Mouse (Mus musculus): ENCODE results near the gene Slit3. TPM values are rescaled to one million over a fixed set of nuclear protein-coding genes. Genes with fewer than 3 reads are reported as not detected.

Slit3 gene
- polyA plus RNA-seq, 1 experiment from 2014 or later = 11.1 TPM

GRCm38 (mm10) chr11:35687316-35687715, 566.3 kb downstream of the Slit3 start:
- no peak for ATAC-seq (ENCODE audit: low FRiP score)
- WGBS = 88% methylated on average over 6 of the region's 6 CpGs
- H3K4me3 ChIP-seq (ENCODE audit: low read depth, low read length) = no peak overlapping the region

DNA sequence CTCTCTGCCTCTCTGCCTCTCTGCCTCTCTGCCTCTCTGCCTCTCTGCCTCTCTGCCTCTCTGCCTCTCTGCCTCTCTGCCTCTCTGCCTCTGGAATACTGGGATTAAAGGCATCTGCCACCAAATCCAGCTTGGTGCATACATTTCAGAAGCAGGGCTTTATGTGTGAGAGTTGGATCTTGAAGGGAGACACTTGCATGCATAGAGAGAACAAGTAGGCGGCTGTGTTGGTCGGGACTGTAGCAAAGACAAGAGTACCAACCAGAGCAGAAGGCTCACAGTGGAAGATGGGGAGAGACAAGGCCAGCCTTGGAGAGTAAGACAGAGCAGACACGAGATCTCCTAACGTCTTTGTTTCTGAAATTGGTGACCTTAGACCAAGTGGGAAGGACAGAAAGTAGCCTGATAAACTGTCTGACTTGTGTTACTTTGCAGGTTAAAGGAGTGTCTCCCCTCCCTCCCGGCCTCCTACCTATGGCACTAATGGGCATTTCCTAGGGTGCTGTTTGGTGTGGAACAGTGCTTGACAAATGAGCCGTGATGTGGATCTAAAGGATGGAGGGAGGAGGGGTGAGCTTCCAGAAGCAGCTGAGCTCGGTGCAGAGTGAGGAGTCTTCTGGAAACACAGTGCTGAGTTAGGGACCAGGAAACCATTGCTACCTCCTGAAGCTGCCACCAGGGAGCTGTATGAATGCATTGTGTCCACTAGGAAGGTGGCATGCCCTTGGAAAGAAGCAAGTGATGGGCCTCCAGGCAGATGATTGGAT, 569.7 kb downstream of the Slit3 start:
- Histone ChIP-seq H3K4me1 (ENCODE audit: control insufficient read depth, insufficient read depth, low read length) (no peaks in the 10 kb centered on the region), H3K9me3 (ENCODE audit: control insufficient read depth, low read length) (no peaks in the 10 kb centered on the region), H3K4me3 (ENCODE audit: low read depth, low read length) (no peak overlapping the region), H3K27ac (ENCODE audit: low read depth, low read length) (no peak overlapping the region), H3K9ac (ENCODE audit: low read length) (no peak overlapping the region), H3K4me2 (no peak overlapping the region), H3K36me3 (ENCODE audit: control insufficient read depth, insufficient read depth, low read length) (no peaks in the 10 kb centered on the region), H3K27me3 (ENCODE audit: control insufficient read depth, insufficient read depth, low read length) (no peaks in the 10 kb centered on the region)
- no peak for ATAC-seq (ENCODE audit: low FRiP score)
- 71% methylated on average over 7 of the region's 7 CpGs for WGBS
- DNase-seq (ENCODE audit: low spot score, missing footprints) = peak; percentile 41

More at GRCm38 (mm10) chr11:35687316-35687715, 566.3 kb downstream of the Slit3 start:
- Histone ChIP-seq H3K4me2 (no peak overlapping the region), H3K9me3 (ENCODE audit: control insufficient read depth, low read length) (no peaks in the 10 kb centered on the region), H3K9ac (ENCODE audit: low read length) (no peak overlapping the region), H3K36me3 (ENCODE audit: control insufficient read depth, insufficient read depth, low read length) (no peaks in the 10 kb centered on the region), H3K27ac (ENCODE audit: low read depth, low read length) (no peak overlapping the region), H3K27me3 (ENCODE audit: control insufficient read depth, insufficient read depth, low read length) (no peaks in the 10 kb centered on the region), H3K4me1 (ENCODE audit: control insufficient read depth, insufficient read depth, low read length) (no peaks in the 10 kb centered on the region)
- peak; percentile 59 for DNase-seq (ENCODE audit: low spot score, missing footprints)

DNA sequence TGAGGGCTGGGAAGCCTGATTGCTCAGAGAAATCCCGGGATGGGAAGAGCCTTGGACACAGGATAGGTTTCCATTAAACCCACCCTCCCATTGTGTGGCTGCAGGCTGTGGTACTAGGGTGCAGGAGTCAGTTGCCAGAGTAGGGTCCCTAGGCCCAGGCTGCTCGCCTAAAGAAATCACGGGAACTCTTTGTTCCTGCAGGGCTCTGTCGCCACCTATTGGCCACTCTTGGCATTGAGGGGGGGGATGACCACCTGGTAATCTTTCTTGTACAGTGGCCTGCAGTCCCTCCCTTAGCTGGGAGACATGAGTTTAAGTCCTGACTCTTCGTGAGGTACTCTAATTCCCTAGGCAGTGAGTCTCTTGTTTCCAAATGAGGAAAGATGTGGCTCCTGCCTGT, 572.1 kb downstream of the Slit3 start:
- Histone ChIP-seq H3K27ac (ENCODE audit: low read depth, low read length) (no peak overlapping the region), H3K9ac (ENCODE audit: low read length) (no peak overlapping the region), H3K27me3 (ENCODE audit: control insufficient read depth, insufficient read depth, low read length) (no peaks in the 10 kb centered on the region), H3K36me3 (ENCODE audit: control insufficient read depth, insufficient read depth, low read length) (no peaks in the 10 kb centered on the region), H3K4me2 (no peak overlapping the region), H3K9me3 (ENCODE audit: control insufficient read depth, low read length) (no peaks in the 10 kb centered on the region), H3K4me1 (ENCODE audit: control insufficient read depth, insufficient read depth, low read length) (no peaks in the 10 kb centered on the region), H3K4me3 (ENCODE audit: low read depth, low read length) (no peak overlapping the region)
- ATAC-seq (ENCODE audit: low FRiP score) (peak; percentile 76), DNase-seq (ENCODE audit: low spot score, missing footprints) (peak; percentile 98)
- WGBS = 13% methylated on average over 5 of the region's 5 CpGs

DNA sequence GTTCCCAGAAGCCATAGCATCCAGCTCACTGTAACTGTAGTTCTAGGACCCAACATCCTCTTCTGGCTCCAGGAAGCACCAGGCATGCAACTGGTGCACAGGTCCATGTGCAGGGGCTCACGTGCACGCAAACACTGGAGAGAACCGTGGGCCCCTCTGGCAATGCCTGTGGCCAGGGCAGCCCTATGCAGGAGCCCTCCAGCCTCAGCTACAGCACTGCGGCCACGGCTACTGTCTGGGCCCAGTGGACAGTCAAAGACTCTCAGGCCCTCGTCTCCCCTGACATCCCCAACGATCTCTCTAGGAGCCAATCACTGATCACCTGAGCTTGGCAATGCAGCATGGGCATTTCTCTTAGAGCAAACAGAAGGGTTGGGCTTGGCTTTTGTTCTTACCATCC, 572.6 kb downstream of the Slit3 start:
- no peaks in the 10 kb centered on the region for H3K27me3 ChIP-seq (ENCODE audit: control insufficient read depth, insufficient read depth, low read length)
- DNase-seq (ENCODE audit: low spot score, missing footprints) = no peak
- H3K4me2 ChIP-seq = no peak overlapping the region
- H3K27ac ChIP-seq (ENCODE audit: low read depth, low read length) = no peak overlapping the region
- H3K4me3 ChIP-seq (ENCODE audit: low read depth, low read length) = no peak overlapping the region
- 85% methylated on average over 7 of the region's 7 CpGs for WGBS
- ATAC-seq (ENCODE audit: low FRiP score) = no peak
- no peak overlapping the region for H3K9ac ChIP-seq (ENCODE audit: low read length)
- no peaks in the 10 kb centered on the region for H3K9me3 ChIP-seq (ENCODE audit: control insufficient read depth, low read length)
- no peaks in the 10 kb centered on the region for H3K36me3 ChIP-seq (ENCODE audit: control insufficient read depth, insufficient read depth, low read length)
- H3K4me1 ChIP-seq (ENCODE audit: control insufficient read depth, insufficient read depth, low read length) = no peaks in the 10 kb centered on the region

GRCm38 (mm10) chr11:35697476-35697875, 576.5 kb downstream of the Slit3 start:
- Histone ChIP-seq H3K27ac (ENCODE audit: low read depth, low read length) (no peak overlapping the region), H3K4me2 (no peak overlapping the region), H3K4me1 (ENCODE audit: control insufficient read depth, insufficient read depth, low read length) (no peaks in the 10 kb centered on the region), H3K9me3 (ENCODE audit: control insufficient read depth, low read length) (no peaks in the 10 kb centered on the region), H3K36me3 (ENCODE audit: control insufficient read depth, insufficient read depth, low read length) (no peaks in the 10 kb centered on the region), H3K4me3 (ENCODE audit: low read depth, low read length) (no peak overlapping the region), H3K9ac (ENCODE audit: low read length) (no peak overlapping the region), H3K27me3 (ENCODE audit: control insufficient read depth, insufficient read depth, low read length) (no peaks in the 10 kb centered on the region)
- ATAC-seq (ENCODE audit: low FRiP score) (no peak), DNase-seq (ENCODE audit: low spot score, missing footprints) (no peak)
- 91% methylated on average over 7 of the region's 7 CpGs for WGBS

DNA sequence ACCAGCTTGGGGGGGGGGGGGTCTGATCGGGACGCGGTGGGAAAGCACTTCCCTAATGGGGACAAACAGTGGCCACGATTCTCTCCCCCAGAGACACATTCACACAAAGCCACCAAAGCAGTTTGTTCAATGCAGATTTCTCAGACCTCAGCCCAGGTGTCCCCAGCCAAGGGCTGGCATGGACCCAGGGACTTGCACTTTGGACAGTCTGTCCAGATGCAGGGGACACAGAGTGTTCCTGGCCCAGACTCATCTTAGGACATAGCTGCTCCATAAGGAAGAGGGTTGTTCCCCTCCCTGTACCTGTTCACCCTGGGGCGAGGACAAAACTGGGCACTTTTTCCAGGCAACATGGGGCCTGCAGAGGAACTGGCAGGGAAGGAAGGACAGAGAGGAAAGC, 577.9 kb downstream of the Slit3 start:
- Histone ChIP-seq H3K4me2 (no peak overlapping the region), H3K9ac (ENCODE audit: low read length) (no peak overlapping the region), H3K36me3 (ENCODE audit: control insufficient read depth, insufficient read depth, low read length) (no peaks in the 10 kb centered on the region; the same call in 1 of the 2 replicates), H3K4me3 (ENCODE audit: low read depth, low read length) (no peak overlapping the region), H3K4me1 (ENCODE audit: control insufficient read depth, insufficient read depth, low read length) (no peaks in the 10 kb centered on the region), H3K27ac (ENCODE audit: low read depth, low read length) (no peak overlapping the region), H3K27me3 (ENCODE audit: control insufficient read depth, insufficient read depth, low read length) (no peaks in the 10 kb centered on the region), H3K9me3 (ENCODE audit: control insufficient read depth, low read length) (no peaks in the 10 kb centered on the region; the same call in 1 of the 2 replicates)
- ATAC-seq (ENCODE audit: low FRiP score) (0 out of 2 replicates have a peak, but pooled peaks have one; percentile 24), DNase-seq (ENCODE audit: low spot score, missing footprints) (peak; percentile 4)
- 85% methylated on average over 5 of the region's 5 CpGs for WGBS

- H3K9me3 ChIP-seq (ENCODE audit: control insufficient read depth, low read length) = no peaks in the 10 kb centered on the region; the same call in 1 of the 2 replicates
- no peaks in the 10 kb centered on the region for H3K4me1 ChIP-seq (ENCODE audit: control insufficient read depth, insufficient read depth, low read length)
- no peak overlapping the region for H3K9ac ChIP-seq (ENCODE audit: low read length)
- H3K27me3 ChIP-seq (ENCODE audit: control insufficient read depth, insufficient read depth, low read length) = no peaks in the 10 kb centered on the region
- no peak overlapping the region for H3K4me3 ChIP-seq (ENCODE audit: low read depth, low read length)
- no peak overlapping the region for H3K4me2 ChIP-seq
- ATAC-seq (ENCODE audit: low FRiP score) (no peak), DNase-seq (ENCODE audit: low spot score, missing footprints) (no peak)
- H3K27ac ChIP-seq (ENCODE audit: low read depth, low read length) = no peak overlapping the region
- WGBS = 74% methylated on average over 4 of the region's 4 CpGs
- H3K36me3 ChIP-seq (ENCODE audit: control insufficient read depth, insufficient read depth, low read length) = no peaks in the 10 kb centered on the region; the same call in 1 of the 2 replicates
Observed at GRCm38 (mm10) chr11:35703471-35703870, 582.4 kb downstream of the Slit3 start.

GRCm38 (mm10) chr11:35704381-35704780, 583.4 kb downstream of the Slit3 start:
- 95% methylated on average over 13 of the region's 13 CpGs for WGBS

DNA sequence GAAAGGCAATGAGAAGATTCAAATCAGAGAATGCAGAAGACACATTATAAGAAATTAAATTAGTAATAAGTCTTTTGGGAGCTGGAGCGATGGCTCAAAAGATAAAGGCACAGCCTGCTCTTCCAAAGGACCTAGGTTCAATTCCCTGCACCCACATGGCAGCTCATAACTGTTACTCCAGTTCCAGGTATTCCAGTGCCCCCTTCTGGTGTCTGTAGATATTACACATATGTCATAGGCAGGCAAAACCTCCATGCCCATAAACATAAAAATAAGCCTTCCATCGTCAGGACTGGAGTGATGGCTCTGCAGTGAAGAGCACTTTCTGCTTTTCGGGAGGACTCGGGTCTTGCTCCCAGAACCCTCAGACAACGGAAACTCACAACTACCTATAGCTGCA, 583.9 kb downstream of the Slit3 start:
- DNase-seq (ENCODE audit: low spot score, missing footprints) (peak; percentile 45), ATAC-seq (ENCODE audit: low FRiP score) (no peak)
- Histone ChIP-seq H3K27me3 (ENCODE audit: control insufficient read depth, insufficient read depth, low read length) (no peaks in the 10 kb centered on the region), H3K9ac (ENCODE audit: low read length) (no peak overlapping the region), H3K4me1 (ENCODE audit: control insufficient read depth, insufficient read depth, low read length) (no peaks in the 10 kb centered on the region), H3K36me3 (ENCODE audit: control insufficient read depth, insufficient read depth, low read length) (no peaks in the 10 kb centered on the region; the same call in 1 of the 2 replicates), H3K9me3 (ENCODE audit: control insufficient read depth, low read length) (no peaks in the 10 kb centered on the region; the same call in 1 of the 2 replicates), H3K27ac (ENCODE audit: low read depth, low read length) (no peak overlapping the region), H3K4me3 (ENCODE audit: low read depth, low read length) (no peak overlapping the region), H3K4me2 (no peak overlapping the region)
- 90% methylated on average over 5 of the region's 5 CpGs for WGBS

More at GRCm38 (mm10) chr11:35704381-35704780, 583.4 kb downstream of the Slit3 start:
- no peak overlapping the region for H3K9ac ChIP-seq (ENCODE audit: low read length)
- no peaks in the 10 kb centered on the region for H3K4me1 ChIP-seq (ENCODE audit: control insufficient read depth, insufficient read depth, low read length)
- no peak overlapping the region for H3K4me2 ChIP-seq
- no peaks in the 10 kb centered on the region for H3K27me3 ChIP-seq (ENCODE audit: control insufficient read depth, insufficient read depth, low read length)
- ATAC-seq (ENCODE audit: low FRiP score) = no peak
- peak; percentile 73 for DNase-seq (ENCODE audit: low spot score, missing footprints)
- H3K4me3 ChIP-seq (ENCODE audit: low read depth, low read length) = no peak overlapping the region
- no peaks in the 10 kb centered on the region; the same call in 1 of the 2 replicates for H3K9me3 ChIP-seq (ENCODE audit: control insufficient read depth, low read length)
- no peak overlapping the region for H3K27ac ChIP-seq (ENCODE audit: low read depth, low read length)
- no peaks in the 10 kb centered on the region; the same call in 1 of the 2 replicates for H3K36me3 ChIP-seq (ENCODE audit: control insufficient read depth, insufficient read depth, low read length)

Measured in midbrain, embryonic 11.5 days (tissue).